Mouse (Mus musculus): Measurements from ENCODE around the gene Wdhd1. TPM values are rescaled to one million over a fixed set of nuclear protein-coding genes. Genes with fewer than 3 reads are reported as not detected.

The Wdhd1 gene
- total RNA-seq, 2 experiments from 2014 or later, result 0.55 to 0.72 TPM

GRCm38 (mm10) chr14:47220231-47221025, 56.2 kb downstream of the Wdhd1 start:
- no peak for DNase-seq

- no peak for DNase-seq
Observed at GRCm38 (mm10) chr14:47218766-47219606, 57.7 kb downstream of the Wdhd1 start.

DNA sequence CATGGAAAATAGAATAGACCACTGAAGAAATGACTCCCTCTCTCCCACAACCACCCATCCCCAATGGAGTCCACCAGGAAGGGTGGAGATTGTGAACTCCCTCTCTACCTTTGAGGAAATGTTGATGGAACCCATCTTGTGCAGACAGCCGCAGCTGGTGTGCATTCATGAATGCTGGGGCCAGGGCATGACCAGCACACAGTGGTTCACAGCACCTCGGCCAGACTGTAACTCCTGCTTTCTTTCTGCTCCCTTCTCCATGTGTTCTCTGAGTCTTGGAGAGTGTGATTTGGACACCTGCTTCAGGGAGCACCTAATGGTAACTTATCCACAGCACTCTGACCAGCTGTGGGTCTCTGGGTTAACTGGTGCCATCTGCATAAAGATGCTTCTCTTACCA, 60.1 kb downstream of the Wdhd1 start:
- DNase-seq, result no peak

DNA sequence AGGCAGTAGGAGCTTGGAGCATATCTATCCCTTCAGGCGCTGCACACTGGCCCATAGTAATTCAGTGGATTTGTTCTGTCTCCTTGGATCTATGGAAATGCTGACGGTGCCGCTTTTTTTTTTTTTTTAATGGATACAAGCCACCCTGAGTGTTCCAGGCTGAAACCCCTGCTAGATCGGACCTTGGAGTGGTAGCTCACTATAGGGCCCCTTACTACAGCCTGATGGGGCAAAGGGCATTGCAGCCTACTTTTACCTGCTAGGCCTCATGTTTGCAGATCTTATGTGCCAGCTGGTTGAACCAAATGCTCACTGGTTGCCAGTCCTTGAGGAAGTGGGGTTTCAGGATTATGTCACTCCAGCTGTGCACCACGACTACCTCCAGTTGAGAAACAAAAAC, 62.3 kb downstream of the Wdhd1 start:
- no peak for DNase-seq

DNA sequence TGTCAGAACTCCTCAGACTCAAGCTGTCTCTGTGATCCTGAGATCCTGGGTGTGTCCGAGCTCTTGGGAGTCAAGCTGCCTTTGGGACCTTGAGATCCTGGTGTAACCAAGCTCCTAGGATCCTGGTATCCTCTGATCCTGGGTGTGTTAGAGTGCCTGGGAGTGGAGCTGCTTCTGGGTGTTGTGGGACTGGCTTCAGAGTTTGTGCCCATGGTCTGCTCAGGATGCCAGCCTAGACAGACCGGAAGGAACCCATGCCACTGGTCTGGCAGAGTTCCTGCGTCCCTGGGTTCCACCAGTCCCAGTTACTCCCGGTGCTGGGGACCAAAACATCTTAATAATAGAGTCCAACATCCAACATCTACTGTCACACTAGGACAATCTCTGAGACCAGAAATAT, 63.4 kb downstream of the Wdhd1 start:
- DNase-seq, result no peak

DNA sequence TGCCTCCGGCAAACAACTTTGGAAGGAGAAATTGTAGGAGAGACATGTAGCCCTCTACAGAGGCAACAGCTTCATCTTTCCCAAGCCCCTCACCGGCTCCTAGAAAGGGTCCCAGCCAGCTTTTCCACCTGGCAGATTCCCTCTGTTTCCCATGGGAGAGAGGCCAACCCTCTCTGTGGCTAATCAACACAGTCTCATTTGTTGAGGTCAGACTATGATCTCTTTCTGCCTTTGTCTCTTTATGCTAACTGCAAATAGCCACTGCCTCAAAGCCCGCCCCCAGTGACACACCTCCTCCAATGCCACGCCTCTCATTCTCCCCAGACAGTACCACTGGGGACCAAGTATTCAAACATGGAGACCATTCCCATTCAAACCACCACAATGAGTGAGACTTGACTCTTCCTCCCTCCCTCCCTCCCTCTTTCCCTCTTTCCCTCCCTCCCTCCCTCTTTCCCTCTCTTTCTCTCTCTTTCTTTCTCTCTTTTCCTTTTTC, 66.9 kb downstream of the Wdhd1 start:
- no peak for DNase-seq

DNA sequence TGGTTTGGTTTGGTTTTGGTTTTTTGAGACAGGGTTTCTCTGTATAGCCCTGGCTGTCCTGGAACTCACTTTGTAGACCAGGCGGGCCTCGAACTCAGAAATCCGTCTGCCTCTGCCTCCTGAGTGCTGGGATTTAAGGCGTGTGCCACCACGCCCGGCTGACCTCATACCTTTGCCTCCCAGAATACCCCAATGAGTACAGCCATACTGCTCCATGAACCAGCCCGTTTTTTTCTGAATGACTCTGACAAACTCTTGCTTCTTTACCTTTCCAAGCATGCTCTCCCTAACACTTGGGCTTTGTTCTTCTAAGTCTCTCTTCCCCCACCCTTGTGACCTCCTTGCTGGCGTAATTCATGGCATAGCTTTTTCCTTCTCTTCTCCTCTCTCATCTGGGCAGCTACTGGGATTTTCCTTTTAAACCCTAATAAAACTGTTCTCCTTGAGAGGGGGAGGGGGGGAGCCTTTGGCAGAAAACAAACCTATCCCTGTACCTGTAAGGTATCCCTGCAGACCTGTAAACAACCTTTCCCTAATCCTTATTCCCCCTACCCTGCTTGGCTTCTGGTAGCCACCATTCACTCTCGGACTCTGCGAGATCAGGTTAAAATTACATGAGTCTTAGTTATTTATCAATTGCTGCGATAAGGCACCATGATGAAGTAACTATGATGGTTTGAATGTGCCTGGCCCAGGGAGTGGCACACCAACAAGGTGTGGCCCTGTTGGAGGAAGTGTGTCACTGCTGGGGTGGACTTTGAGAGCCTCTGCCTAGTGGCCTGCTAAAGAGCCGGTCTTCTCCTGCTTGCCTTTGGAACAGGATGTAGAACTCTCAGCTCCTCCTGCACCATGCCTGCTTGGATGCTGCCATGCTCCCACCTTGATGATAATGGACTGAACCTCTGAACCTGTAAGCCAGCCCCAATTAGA, 67.8 kb downstream of the Wdhd1 start:
- DNase-seq, result no peak

GRCm38 (mm10) chr14:47206601-47207000, 70.1 kb downstream of the Wdhd1 start:
- no peak for DNase-seq

GRCm38 (mm10) chr14:47205270-47205972, 71.2 kb downstream of the Wdhd1 start:
- no peak for DNase-seq

DNA sequence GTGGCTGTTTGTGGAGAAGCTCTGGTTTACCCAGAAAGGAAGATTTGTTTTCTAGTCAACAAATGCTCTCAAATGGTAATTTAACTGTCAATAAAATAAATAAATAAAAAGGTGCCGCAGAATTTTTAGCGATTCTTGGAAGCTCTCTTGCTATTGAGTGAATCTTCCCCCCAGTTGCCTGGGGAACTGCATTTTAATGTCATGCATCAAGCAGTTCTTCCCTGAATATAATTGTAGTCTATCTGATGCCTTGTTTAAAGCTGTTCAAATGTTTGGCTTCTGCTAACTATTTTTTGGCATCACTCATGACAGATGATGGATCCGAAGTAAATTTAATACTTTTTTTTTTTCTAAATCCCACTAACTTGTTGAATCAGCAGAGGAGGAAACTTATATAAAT, 79.3 kb downstream of the Wdhd1 start:
- DNase-seq, result no peak

DNA sequence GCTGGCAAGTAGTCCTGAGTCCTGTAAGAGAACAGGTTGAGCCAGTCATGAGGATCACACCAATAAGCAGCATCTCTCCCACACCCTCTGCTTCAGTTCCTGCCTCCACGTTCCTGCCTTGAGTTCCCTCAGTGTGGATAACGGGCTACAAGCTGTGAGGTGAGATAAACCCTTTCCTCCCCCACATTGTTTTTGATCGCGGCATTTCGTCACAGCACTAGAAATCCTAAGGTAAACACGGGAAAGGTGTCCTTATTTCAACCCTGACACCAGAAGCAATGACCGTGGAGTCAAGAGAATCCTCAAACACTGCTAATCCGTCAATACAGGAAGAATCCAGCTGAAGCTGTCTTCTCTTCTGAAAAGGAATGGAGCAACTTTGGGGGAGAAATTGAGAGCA, 79.9 kb downstream of the Wdhd1 start:
- DNase-seq, result no peak

GRCm38 (mm10) chr14:47194096-47194495, 82.6 kb downstream of the Wdhd1 start:
- DNase-seq, result no peak

DNA sequence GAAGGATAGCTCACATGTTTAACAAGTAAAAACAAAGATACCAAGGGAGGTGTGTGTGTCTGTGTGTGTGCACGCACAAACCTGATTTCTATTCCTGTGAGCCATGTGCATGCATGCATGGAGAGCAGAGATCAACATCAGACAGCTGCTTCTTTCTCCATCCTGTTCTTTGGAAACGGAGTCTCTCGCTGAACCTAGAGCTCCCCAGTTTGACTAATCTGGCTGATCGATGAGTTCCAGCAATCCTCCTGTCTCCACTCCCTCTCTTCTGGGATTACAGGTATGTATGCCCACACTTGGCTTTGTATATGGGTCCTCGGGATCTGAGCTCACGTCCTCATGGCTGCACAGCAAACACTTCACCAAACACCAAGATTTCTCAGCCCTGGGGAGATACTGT, 83.2 kb downstream of the Wdhd1 start:
- no peak for DNase-seq

- DNase-seq, result no peak
Observed at GRCm38 (mm10) chr14:47191861-47192260, 84.8 kb downstream of the Wdhd1 start.

Other genes with a start within 250 kb of the Wdhd1 start
- 1 to 10 TPM; 5.8 to 6.9 TPM for gene Gch1, start 87.4 kb downstream of the Wdhd1 start, total RNA-seq (2021)
- gene Socs4, start 74 bp upstream of the Wdhd1 start, total RNA-seq (2021), result 10 to 100 TPM; 15.3 to 16.1 TPM
- gene Mapk1ip1l, start 21.4 kb upstream of the Wdhd1 start, total RNA-seq (2021), result 10 to 100 TPM; 26.6 to 34.1 TPM
- 1 to 10 TPM; 3.3 to 7.2 TPM for gene Lgals3, start 90.9 kb upstream of the Wdhd1 start, total RNA-seq (2021)
- gene Dlgap5, start 141.6 kb upstream of the Wdhd1 start, total RNA-seq (2021), result under 1 TPM; 0.37 to 0.62 TPM
- 10 to 100 TPM; 11.9 to 12.7 TPM for gene Fbxo34, start 173.6 kb upstream of the Wdhd1 start, total RNA-seq (2021)